Comparison of ENCODE assay signal across 33 mouse cellular contexts in the genomic region with DNA sequence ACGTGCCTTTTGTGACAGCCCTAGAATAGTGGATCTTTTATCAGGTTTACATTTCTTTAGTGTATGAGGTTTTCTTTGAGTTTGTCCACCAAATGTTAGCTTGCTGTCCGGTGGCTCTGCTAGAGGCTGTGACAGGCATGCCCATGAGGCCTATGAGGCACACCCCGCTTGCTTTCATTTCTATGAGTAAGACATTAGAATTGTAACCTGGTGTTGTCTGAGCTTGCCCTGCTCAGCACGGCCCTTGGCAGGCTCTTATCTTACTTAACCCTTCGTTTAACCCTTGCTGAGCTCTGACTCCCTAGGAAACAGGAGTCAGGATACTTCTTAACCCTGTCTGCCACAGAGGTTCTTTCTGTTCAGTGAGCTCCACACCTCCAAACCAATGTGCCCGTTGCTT. TPM values are rescaled to one million over a fixed set of nuclear protein-coding genes. Genes with fewer than 3 reads are reported as not detected.
DNase-seq lines count a peak whose midpoint lies in the region; ATAC-seq and TF ChIP-seq lines count a peak whose summit lies in the region.
"Had no signal": no experiment of that assay in that cellular context is flagged by ENCODE, and none has a peak within 500 bp of the region (broad histone marks: within the 10 kb centered on the region; RNA-seq: fewer than 3 reads in every experiment).

No protein-coding gene starts in this region.

- peaks cover 61% of the 10 kb centered on the region for H3K36me3 ChIP-seq in liver, embryonic 13.5 days
- peaks cover 14% of the 10 kb centered on the region for H3K36me3 ChIP-seq in liver, embryonic 11.5 days (ENCODE audit: control insufficient read depth, insufficient read depth, low read length)
- peaks cover 26% of the 10 kb centered on the region; the same call in 1 of the 2 replicates for H3K36me3 ChIP-seq in stomach, postnatal 0 days (ENCODE audit: control insufficient read depth, insufficient read depth, low read length)
- H3K36me3 ChIP-seq in hindbrain, embryonic 13.5 days: peaks cover 49% of the 10 kb centered on the region

- no peak for TF ChIP-seq CTCF in stomach, postnatal 0 days (IDR thresholded peaks at IDR 0.05; ENCODE audit: low read depth)

- DNase-seq in cerebellum, adult 8-10 months: peak; percentile 4
- no peak for DNase-seq in cerebellum, postnatal 4 days (ENCODE audit: low spot score in 2 of 2)
- no peak for DNase-seq in liver, embryonic 13.5 days
- no peak for DNase-seq in liver, embryonic 11.5 days (ENCODE audit: low spot score)
- no peak for DNase-seq in stomach, postnatal 0 days (ENCODE audit: low spot score)
- DNase-seq in spleen, adult 18-20 months: no peak
- DNase-seq: adrenal gland, postnatal 10 days; cerebellum, postnatal 36 days; embryo, embryonic 11 days; gastrocnemius, postnatal 25 days; heart, adult 18-20 months; heart, postnatal 4 days; kidney, adult 18-20 months; kidney, postnatal 25 days; layer of hippocampus, postnatal 36 days; lung, adult 18-20 months; right cerebral cortex, postnatal 25 days; thymus, postnatal 14 days had no signal

- no peak for TF ChIP-seq EP300 in stomach, postnatal 0 days (optimal IDR thresholded peaks at IDR 0.05)

- peaks cover 83% of the 10 kb centered on the region for H3K4me1 ChIP-seq in liver, embryonic 13.5 days (replicated peaks)
- H3K4me1 ChIP-seq in liver, embryonic 11.5 days (replicated peaks; ENCODE audit: control insufficient read depth, insufficient read depth, low read length): peaks cover 38% of the 10 kb centered on the region
- 0 out of 2 replicates have a peak, but pooled peaks cover 2% of the 10 kb centered on the region for H3K4me1 ChIP-seq in stomach, postnatal 0 days (replicated peaks; ENCODE audit: control insufficient read depth, insufficient read depth)
- H3K4me1 ChIP-seq in hindbrain, embryonic 13.5 days (replicated peaks): peaks cover 22% of the 10 kb centered on the region

- no peaks in the 10 kb centered on the region for H3K9me3 ChIP-seq in liver, embryonic 13.5 days (replicated peaks)
- H3K9me3 ChIP-seq in liver, embryonic 11.5 days (ENCODE audit: control insufficient read depth, low read length): no peaks in the 10 kb centered on the region
- no peaks in the 10 kb centered on the region for H3K9me3 ChIP-seq in stomach, postnatal 0 days (ENCODE audit: control insufficient read depth, low read length)
- no peaks in the 10 kb centered on the region for H3K9me3 ChIP-seq in hindbrain, embryonic 13.5 days
- H3K9me3 ChIP-seq: embryonic facial prominence, embryonic 12.5 days; forebrain, embryonic 10.5 days; forebrain, embryonic 15.5 days; heart, embryonic 12.5 days; kidney, embryonic 15.5 days; limb, embryonic 12.5 days; midbrain, embryonic 10.5 days had no signal

- no peak overlapping the region for H3K4me2 ChIP-seq in liver, embryonic 13.5 days
- no peak overlapping the region for H3K4me2 ChIP-seq in liver, embryonic 11.5 days
- H3K4me2 ChIP-seq in stomach, postnatal 0 days (replicated peaks; ENCODE audit: low read depth): no peak overlapping the region
- H3K4me2 ChIP-seq in hindbrain, embryonic 13.5 days: no peak overlapping the region
- H3K4me2 ChIP-seq: embryonic facial prominence, embryonic 12.5 days; forebrain, embryonic 15.5 days; heart, embryonic 12.5 days; hindbrain, embryonic 14.5 days; kidney, embryonic 15.5 days; limb, embryonic 12.5 days had no signal

- WGBS in liver, embryonic 13.5 days (ENCODE audit: insufficient replicate concordance): 63% methylated on average over 6 of the region's 6 CpGs
- WGBS in liver, embryonic 11.5 days: 72% methylated on average over 6 of the region's 6 CpGs
- 55% methylated on average over 6 of the region's 6 CpGs for WGBS in stomach, postnatal 0 days
- 94% methylated on average over 6 of the region's 6 CpGs for WGBS in hindbrain, embryonic 13.5 days

- no peak for ATAC-seq in liver, embryonic 13.5 days (ENCODE audit: low read depth)
- ATAC-seq in liver, embryonic 11.5 days (replicated peaks; ENCODE audit: low FRiP score): no peak
- 0 out of 2 replicates have a peak, but pooled peaks have one; percentile 8 for ATAC-seq in megakaryocyte progenitor cell, adult 5-6 weeks (replicated peaks; ENCODE audit: poor library complexity)
- ATAC-seq in stomach, postnatal 0 days (ENCODE audit: low FRiP score, low TSS enrichment): peak; percentile 68
- no peak for ATAC-seq in hindbrain, embryonic 13.5 days (ENCODE audit: low FRiP score)
- ATAC-seq: forebrain, embryonic 15.5 days; lung, postnatal 0 days; midbrain, embryonic 16.5 days; Patski had no signal

- H3K27me3 ChIP-seq in liver, embryonic 13.5 days: no peaks in the 10 kb centered on the region
- H3K27me3 ChIP-seq in liver, embryonic 11.5 days (replicated peaks; ENCODE audit: control insufficient read depth, insufficient read depth, low read length): no peaks in the 10 kb centered on the region
- no peaks in the 10 kb centered on the region for H3K27me3 ChIP-seq in stomach, postnatal 0 days (ENCODE audit: control insufficient read depth, insufficient read depth, low read length)
- H3K27me3 ChIP-seq in hindbrain, embryonic 13.5 days: no peaks in the 10 kb centered on the region
- H3K27me3 ChIP-seq: CH12.LX; embryonic facial prominence, embryonic 12.5 days; forebrain, embryonic 15.5 days; heart, embryonic 12.5 days; kidney, embryonic 15.5 days; limb, embryonic 12.5 days; Patski had no signal

- H3K27ac ChIP-seq in liver, embryonic 13.5 days: peak overlapping the region; percentile 98
- no peak overlapping the region for H3K27ac ChIP-seq in liver, embryonic 11.5 days (ENCODE audit: low read depth, low read length)
- H3K27ac ChIP-seq in stomach, postnatal 0 days (replicated peaks): peak overlapping the region; percentile 77
- H3K27ac ChIP-seq in hindbrain, embryonic 13.5 days: no peak overlapping the region
- H3K27ac ChIP-seq: embryonic facial prominence, embryonic 12.5 days; forebrain, embryonic 10.5 days; forebrain, embryonic 15.5 days; hindbrain, embryonic 14.5 days; kidney, embryonic 15.5 days; limb, embryonic 12.5 days; macrophage; midbrain, embryonic 10.5 days had no signal

- peak overlapping the region; percentile 31; the same call in 1 of the 2 replicates for H3K9ac ChIP-seq in liver, embryonic 13.5 days
- no peak overlapping the region for H3K9ac ChIP-seq in liver, embryonic 11.5 days (ENCODE audit: low read depth, low read length)
- H3K9ac ChIP-seq in stomach, postnatal 0 days (ENCODE audit: low read length): no peak overlapping the region
- H3K9ac ChIP-seq in hindbrain, embryonic 13.5 days: no peak overlapping the region
- H3K9ac ChIP-seq: embryonic facial prominence, embryonic 12.5 days; forebrain, embryonic 15.5 days; hindbrain, embryonic 14.5 days; kidney, embryonic 15.5 days; limb, embryonic 12.5 days had no signal

- no peak overlapping the region for H3K4me3 ChIP-seq in liver, embryonic 13.5 days (replicated peaks)
- no peak overlapping the region for H3K4me3 ChIP-seq in liver, embryonic 11.5 days (ENCODE audit: low read depth, low read length)
- no peak overlapping the region for H3K4me3 ChIP-seq in stomach, postnatal 0 days (ENCODE audit: low read depth, low read length)
- no peak overlapping the region for H3K4me3 ChIP-seq in hindbrain, embryonic 13.5 days
- H3K4me3 ChIP-seq: embryonic facial prominence, embryonic 12.5 days; forebrain, embryonic 10.5 days; forebrain, embryonic 15.5 days; heart, embryonic 12.5 days; kidney, embryonic 15.5 days; limb, embryonic 12.5 days; midbrain, embryonic 10.5 days had no signal

RNA-seq across cellular contexts. Expression of gene Slc9a8, which starts 3.9 kb away (rescaled TPM):
- 12.0 and 13.4 TPM in 2 replicates for polyA plus RNA-seq in liver, embryonic 13.5 days (2015; fragmentation: Nextera tagmentation; extraction: Ambion mirVana)
- polyA plus RNA-seq in liver, embryonic 11.5 days (2014; fragmentation: Nextera tagmentation; extraction: Ambion mirVana): 22.0 and 23.8 TPM in 2 replicates
- 25.5 and 37.4 TPM in 2 replicates for total RNA-seq in megakaryocyte progenitor cell, adult 5-6 weeks (2015)
- total RNA-seq in megakaryocyte progenitor cell, adult 5-6 weeks (2017): 17.9 and 25.3 TPM in 2 replicates
- 10.4 and 11.8 TPM in 2 replicates for polyA plus RNA-seq in stomach, postnatal 0 days (2015; fragmentation: Nextera tagmentation; extraction: Ambion mirVana)
- polyA plus RNA-seq in hindbrain, embryonic 13.5 days (2015; fragmentation: Nextera tagmentation; extraction: Ambion mirVana): 21.2 and 22.7 TPM in 2 replicates

Comparison
In these comparisons a context has a peak if more than half of its experiments do, and no peak if none do; other contexts are left out.
1. H3K27ac ChIP-seq: peak in liver, embryonic 13.5 days (single experiment) and stomach, postnatal 0 days (single experiment); none in liver, embryonic 11.5 days (single experiment) and hindbrain, embryonic 13.5 days (single experiment).
2. ATAC-seq: peak in megakaryocyte progenitor cell, adult 5-6 weeks (single experiment) and stomach, postnatal 0 days (single experiment); none in liver, embryonic 13.5 days (single experiment), liver, embryonic 11.5 days (single experiment) and hindbrain, embryonic 13.5 days (single experiment).